Mouse (Mus musculus): ENCODE measurements around the gene Cyb561. TPM values are rescaled to one million over a fixed set of nuclear protein-coding genes. Genes with fewer than 3 reads are reported as not detected.

The Cyb561 gene
- polyA plus RNA-seq, 1 experiment from 2014 or later, result 48.9 TPM

DNA sequence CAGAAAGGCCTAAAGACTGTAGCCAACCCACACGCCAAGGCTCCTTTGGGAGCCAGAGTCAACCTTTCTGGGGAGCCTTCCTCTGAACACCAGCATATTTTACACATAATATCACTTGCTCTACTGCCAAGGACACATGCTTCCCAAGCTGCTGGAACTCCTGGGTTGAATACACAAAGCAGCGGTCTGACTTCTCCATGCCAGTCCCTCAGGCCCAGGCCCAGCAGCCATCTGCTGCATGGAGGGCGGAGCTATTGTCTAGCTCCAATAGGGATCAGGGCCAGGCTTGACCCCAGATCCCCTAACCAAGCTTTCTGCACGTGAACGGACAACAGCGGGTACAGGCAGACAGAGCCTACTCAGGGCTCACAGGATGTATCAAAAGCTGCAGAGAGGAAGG is 18.3 kb downstream of the Cyb561 start:
- DNase-seq (ENCODE audit: low spot score) (no peak), ATAC-seq (ENCODE audit: low FRiP score) (no peak)
- Histone ChIP-seq H3K27me3 (ENCODE audit: control insufficient read depth, insufficient read depth, low read length) (no peaks in the 10 kb centered on the region), H3K4me1 (replicated peaks; ENCODE audit: control insufficient read depth, insufficient read depth, low read length) (no peaks in the 10 kb centered on the region; the same call in 1 of the 2 replicates), H3K27ac (no peak overlapping the region), H3K9ac (no peak overlapping the region), H3K4me2 (replicated peaks) (no peak overlapping the region), H3K4me3 (replicated peaks; ENCODE audit: low read length) (no peak overlapping the region), H3K9me3 (ENCODE audit: control insufficient read depth, low read length) (no peaks in the 10 kb centered on the region), H3K36me3 (replicated peaks; ENCODE audit: control insufficient read depth, insufficient read depth) (peaks cover 8% of the 10 kb centered on the region; the same call in 1 of the 2 replicates)
- 31% methylated on average over 6 of the region's 6 CpGs for WGBS

GRCm38 (mm10) chr11:105934303-105934711 is 18.8 kb downstream of the Cyb561 start:
- ATAC-seq (ENCODE audit: low FRiP score) (no peak), DNase-seq (ENCODE audit: low spot score) (no peak)
- no peaks in the 10 kb centered on the region for H3K9me3 ChIP-seq (ENCODE audit: control insufficient read depth, low read length)
- H3K27me3 ChIP-seq (ENCODE audit: control insufficient read depth, insufficient read depth, low read length), result no peaks in the 10 kb centered on the region
- WGBS, result 75% methylated on average over 5 of the region's 5 CpGs
- H3K36me3 ChIP-seq (replicated peaks; ENCODE audit: control insufficient read depth, insufficient read depth), result peaks cover 8% of the 10 kb centered on the region; the same call in 1 of the 2 replicates
- no peak overlapping the region for H3K4me2 ChIP-seq (replicated peaks)
- H3K4me3 ChIP-seq (replicated peaks; ENCODE audit: low read length), result no peak overlapping the region
- no peak overlapping the region for H3K9ac ChIP-seq
- no peaks in the 10 kb centered on the region; the same call in 1 of the 2 replicates for H3K4me1 ChIP-seq (replicated peaks; ENCODE audit: control insufficient read depth, insufficient read depth, low read length)
- no peak overlapping the region for H3K27ac ChIP-seq

DNA sequence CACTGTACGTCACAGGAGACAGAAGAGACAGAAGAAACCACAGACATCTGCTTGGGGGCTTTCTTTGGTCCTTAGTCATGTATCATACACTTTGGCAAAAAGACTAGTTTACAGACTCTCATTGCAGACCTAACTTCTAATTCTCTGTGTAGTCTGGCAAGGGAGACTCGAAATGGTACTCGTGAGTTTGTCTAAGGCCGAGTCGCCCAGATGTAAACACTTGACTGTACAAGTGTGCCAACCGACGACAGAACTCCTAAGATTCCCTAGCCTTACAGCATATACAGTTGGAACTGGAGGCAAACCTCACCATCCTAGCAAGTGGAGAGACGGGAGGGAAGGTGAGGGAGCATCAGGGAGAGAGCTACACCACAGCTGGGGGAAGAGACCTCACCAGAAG is 19.4 kb downstream of the Cyb561 start:
- Histone ChIP-seq H3K4me2 (replicated peaks) (no peak overlapping the region), H3K27me3 (ENCODE audit: control insufficient read depth, insufficient read depth, low read length) (no peaks in the 10 kb centered on the region), H3K9me3 (ENCODE audit: control insufficient read depth, low read length) (no peaks in the 10 kb centered on the region), H3K9ac (no peak overlapping the region), H3K36me3 (replicated peaks; ENCODE audit: control insufficient read depth, insufficient read depth) (peaks cover 8% of the 10 kb centered on the region; the same call in 1 of the 2 replicates), H3K4me3 (replicated peaks; ENCODE audit: low read length) (no peak overlapping the region), H3K27ac (no peak overlapping the region), H3K4me1 (replicated peaks; ENCODE audit: control insufficient read depth, insufficient read depth, low read length) (no peaks in the 10 kb centered on the region; the same call in 1 of the 2 replicates)
- WGBS, result 90% methylated on average over 8 of the region's 8 CpGs
- ATAC-seq (ENCODE audit: low FRiP score) (no peak), DNase-seq (ENCODE audit: low spot score) (no peak)

GRCm38 (mm10) chr11:105931380-105931779 is 21.8 kb downstream of the Cyb561 start:
- no peak for DNase-seq (ENCODE audit: low spot score)
- ATAC-seq (ENCODE audit: low FRiP score), result no peak
- no peak overlapping the region for H3K27ac ChIP-seq
- H3K4me3 ChIP-seq (replicated peaks; ENCODE audit: low read length), result no peak overlapping the region
- H3K4me1 ChIP-seq (replicated peaks; ENCODE audit: control insufficient read depth, insufficient read depth, low read length), result no peaks in the 10 kb centered on the region; the same call in 1 of the 2 replicates
- H3K27me3 ChIP-seq (ENCODE audit: control insufficient read depth, insufficient read depth, low read length), result no peaks in the 10 kb centered on the region
- no peaks in the 10 kb centered on the region for H3K9me3 ChIP-seq (ENCODE audit: control insufficient read depth, low read length)
- H3K36me3 ChIP-seq (replicated peaks; ENCODE audit: control insufficient read depth, insufficient read depth), result peaks cover 8% of the 10 kb centered on the region
- H3K4me2 ChIP-seq (replicated peaks), result no peak overlapping the region
- WGBS, result 86% methylated on average over 3 of the region's 3 CpGs
- no peak overlapping the region for H3K9ac ChIP-seq

GRCm38 (mm10) chr11:105928171-105928570 is 25.0 kb downstream of the Cyb561 start:
- Histone ChIP-seq H3K9me3 (ENCODE audit: control insufficient read depth, low read length) (no peaks in the 10 kb centered on the region), H3K36me3 (replicated peaks; ENCODE audit: control insufficient read depth, insufficient read depth) (peaks cover 18% of the 10 kb centered on the region), H3K4me3 (replicated peaks; ENCODE audit: low read length) (no peak overlapping the region), H3K4me2 (replicated peaks) (no peak overlapping the region), H3K4me1 (replicated peaks; ENCODE audit: control insufficient read depth, insufficient read depth, low read length) (no peaks in the 10 kb centered on the region; the same call in 1 of the 2 replicates), H3K27ac (no peak overlapping the region), H3K9ac (no peak overlapping the region), H3K27me3 (ENCODE audit: control insufficient read depth, insufficient read depth, low read length) (no peaks in the 10 kb centered on the region)
- no peak for ATAC-seq (ENCODE audit: low FRiP score)
- DNase-seq (ENCODE audit: low spot score), result no peak
- 67% methylated on average over 5 of the region's 5 CpGs for WGBS

DNA sequence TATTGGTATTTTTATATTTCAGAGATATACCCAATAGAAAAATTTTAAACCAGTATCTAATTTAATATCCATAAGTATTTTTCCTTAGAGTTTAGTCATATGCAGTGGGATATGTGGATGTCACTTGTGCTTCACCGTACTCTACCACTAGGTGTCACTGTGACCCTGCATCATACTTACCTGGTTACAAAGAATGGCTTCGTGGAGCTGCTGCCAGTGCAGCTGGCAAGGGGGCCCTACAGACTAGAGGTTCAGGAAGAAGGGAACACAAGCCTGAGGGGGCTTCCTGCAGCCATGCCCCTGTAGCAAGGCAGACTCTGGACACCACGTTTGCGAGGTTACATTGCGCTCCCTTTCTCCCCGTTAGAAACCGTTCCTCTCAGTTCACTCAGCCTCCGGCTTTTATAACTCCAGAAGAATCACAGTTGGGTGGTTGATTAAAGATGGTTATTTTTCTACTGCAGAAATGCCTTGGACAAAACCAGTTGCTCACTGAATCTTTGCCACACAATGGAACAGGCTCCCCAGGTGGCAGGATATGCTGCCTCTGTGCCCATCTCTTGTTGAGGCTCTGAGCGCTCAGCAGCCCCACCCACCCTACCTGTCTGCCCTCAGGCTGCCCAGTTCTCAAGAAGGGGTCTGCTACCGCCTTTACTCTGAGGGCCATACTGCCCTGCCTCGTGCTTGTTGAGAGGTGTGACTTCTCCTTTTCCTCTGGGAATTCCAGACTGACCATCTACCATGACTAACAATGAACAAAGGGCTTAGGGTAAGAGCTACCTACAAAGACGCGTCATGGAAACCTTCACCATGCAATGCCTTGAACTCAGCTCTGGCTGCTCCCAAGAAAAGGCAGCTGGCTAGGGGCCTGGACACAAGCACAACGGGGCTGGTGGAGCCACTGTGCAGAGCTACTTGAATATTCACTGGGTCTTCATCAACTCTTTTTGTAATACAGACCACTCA is 25.8 kb downstream of the Cyb561 start:
- peaks cover 26% of the 10 kb centered on the region for H3K36me3 ChIP-seq (replicated peaks; ENCODE audit: control insufficient read depth, insufficient read depth)
- H3K27me3 ChIP-seq (ENCODE audit: control insufficient read depth, insufficient read depth, low read length), result no peaks in the 10 kb centered on the region
- no peak overlapping the region for H3K4me3 ChIP-seq (replicated peaks; ENCODE audit: low read length)
- 56% methylated on average over 14 of the region's 14 CpGs for WGBS
- no peak overlapping the region for H3K4me2 ChIP-seq (replicated peaks)
- H3K27ac ChIP-seq, result no peak overlapping the region
- no peaks in the 10 kb centered on the region for H3K9me3 ChIP-seq (ENCODE audit: control insufficient read depth, low read length)
- H3K9ac ChIP-seq, result no peak overlapping the region
- H3K4me1 ChIP-seq (replicated peaks; ENCODE audit: control insufficient read depth, insufficient read depth, low read length), result no peaks in the 10 kb centered on the region; the same call in 1 of the 2 replicates
- DNase-seq (ENCODE audit: low spot score), result peak; percentile 90
- peak; percentile 73; the same call in 1 of the 2 replicates for ATAC-seq (ENCODE audit: low FRiP score)

DNA sequence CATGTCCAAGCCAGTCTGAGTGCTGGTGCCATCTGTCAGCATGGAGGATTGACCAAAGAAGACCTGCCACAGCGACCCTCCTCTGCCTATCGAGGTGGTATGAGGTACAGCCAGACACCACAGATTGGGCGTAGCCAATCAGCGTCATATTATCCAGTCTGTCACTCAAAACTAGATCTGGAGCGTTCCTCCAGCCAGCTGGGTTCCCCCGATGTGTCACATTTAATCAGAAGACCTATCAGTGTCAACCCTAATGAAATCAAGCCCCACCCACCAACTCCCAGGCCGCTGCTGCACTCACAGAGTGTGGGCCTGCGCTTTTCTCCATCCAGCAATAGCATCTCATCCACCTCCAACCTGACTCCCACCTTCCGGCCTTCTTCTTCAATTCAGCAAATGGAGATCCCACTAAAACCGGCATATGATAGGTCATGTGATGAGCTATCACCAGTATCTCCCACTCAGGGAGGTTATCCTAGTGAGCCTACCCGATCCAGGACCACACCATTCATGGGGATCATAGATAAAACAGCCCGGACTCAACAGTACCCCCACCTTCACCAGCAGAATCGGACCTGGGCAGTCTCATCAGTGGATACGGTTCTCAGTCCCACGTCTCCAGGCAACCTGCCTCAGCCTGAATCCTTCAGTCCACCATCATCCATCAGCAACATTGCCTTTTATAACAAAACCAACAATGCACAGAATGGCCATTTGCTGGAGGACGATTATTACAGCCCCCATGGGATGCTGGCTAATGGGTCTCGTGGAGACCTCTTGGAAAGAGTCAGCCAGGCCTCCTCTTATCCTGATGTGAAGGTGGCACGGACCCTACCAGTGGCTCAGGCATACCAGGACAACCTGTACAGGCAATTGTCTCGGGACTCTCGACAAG is 30.1 kb downstream of the Cyb561 start:
- Histone ChIP-seq H3K4me3 (replicated peaks; ENCODE audit: low read length) (no peak overlapping the region), H3K4me1 (replicated peaks; ENCODE audit: control insufficient read depth, insufficient read depth, low read length) (no peaks in the 10 kb centered on the region; the same call in 1 of the 2 replicates), H3K9ac (no peak overlapping the region), H3K4me2 (replicated peaks) (no peak overlapping the region), H3K27ac (no peak overlapping the region), H3K27me3 (ENCODE audit: control insufficient read depth, insufficient read depth, low read length) (no peaks in the 10 kb centered on the region), H3K36me3 (replicated peaks; ENCODE audit: control insufficient read depth, insufficient read depth) (peaks cover 66% of the 10 kb centered on the region), H3K9me3 (ENCODE audit: control insufficient read depth, low read length) (no peaks in the 10 kb centered on the region)
- 80% methylated on average over 20 of the region's 20 CpGs for WGBS
- no peak for DNase-seq (ENCODE audit: low spot score)
- ATAC-seq (ENCODE audit: low FRiP score), result no peak

DNA sequence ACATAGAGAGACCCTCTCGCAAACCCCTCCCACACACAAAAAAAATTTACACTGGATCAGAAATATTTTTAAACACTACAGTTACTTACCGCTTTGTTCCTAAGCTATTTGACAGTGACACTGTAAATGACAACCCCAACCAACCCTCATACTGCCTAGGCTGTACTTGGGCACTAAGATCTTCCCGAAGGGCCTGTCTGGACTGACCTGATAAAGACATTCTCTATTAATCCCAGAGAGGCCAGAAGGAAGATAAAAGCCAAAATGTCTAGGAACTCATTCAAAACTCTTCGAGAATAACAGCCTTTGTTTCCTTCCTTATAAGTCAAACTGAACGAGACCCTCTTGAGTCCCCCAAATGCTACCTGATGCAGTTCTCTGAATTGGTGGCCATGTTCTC is 31.9 kb downstream of the Cyb561 start:
- Histone ChIP-seq H3K36me3 (replicated peaks; ENCODE audit: control insufficient read depth, insufficient read depth) (peaks cover 84% of the 10 kb centered on the region), H3K4me1 (replicated peaks; ENCODE audit: control insufficient read depth, insufficient read depth, low read length) (no peaks in the 10 kb centered on the region), H3K4me3 (replicated peaks; ENCODE audit: low read length) (no peak overlapping the region), H3K27ac (no peak overlapping the region), H3K9me3 (ENCODE audit: control insufficient read depth, low read length) (no peaks in the 10 kb centered on the region), H3K4me2 (replicated peaks) (no peak overlapping the region), H3K27me3 (ENCODE audit: control insufficient read depth, insufficient read depth, low read length) (no peaks in the 10 kb centered on the region), H3K9ac (no peak overlapping the region)
- DNase-seq (ENCODE audit: low spot score), result no peak
- WGBS, result 93% methylated on average over 5 of the region's 5 CpGs
- ATAC-seq (ENCODE audit: low FRiP score), result no peak

DNA sequence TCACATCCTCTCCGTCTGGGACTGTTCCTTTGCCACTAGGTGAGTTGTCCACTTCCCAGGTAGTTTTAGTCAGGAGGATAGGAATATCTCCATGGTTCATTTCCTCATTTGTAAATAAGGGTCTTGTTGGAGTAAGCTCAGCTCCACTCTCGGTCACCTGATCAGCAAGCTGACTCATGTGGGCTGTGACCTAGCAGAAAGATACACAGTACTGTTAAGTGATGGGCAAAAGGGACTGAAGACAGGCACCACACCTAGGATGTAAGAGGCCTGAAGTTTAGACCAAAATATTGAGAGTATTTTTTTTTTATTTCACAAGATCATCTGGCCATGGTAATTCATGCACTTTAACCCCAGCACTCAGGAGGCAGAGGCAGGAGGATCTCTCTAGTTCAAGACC is 32.3 kb downstream of the Cyb561 start:
- H3K36me3 ChIP-seq (replicated peaks; ENCODE audit: control insufficient read depth, insufficient read depth), result peaks cover 88% of the 10 kb centered on the region
- 88% methylated on average over 2 of the region's 2 CpGs for WGBS
- H3K9ac ChIP-seq, result no peak overlapping the region
- no peaks in the 10 kb centered on the region for H3K9me3 ChIP-seq (ENCODE audit: control insufficient read depth, low read length)
- ATAC-seq (ENCODE audit: low FRiP score), result no peak
- no peak overlapping the region for H3K4me3 ChIP-seq (replicated peaks; ENCODE audit: low read length)
- H3K4me1 ChIP-seq (replicated peaks; ENCODE audit: control insufficient read depth, insufficient read depth, low read length), result no peaks in the 10 kb centered on the region
- H3K4me2 ChIP-seq (replicated peaks), result no peak overlapping the region
- DNase-seq (ENCODE audit: low spot score), result no peak
- no peak overlapping the region for H3K27ac ChIP-seq
- no peaks in the 10 kb centered on the region for H3K27me3 ChIP-seq (ENCODE audit: control insufficient read depth, insufficient read depth, low read length)
